Mouse (Mus musculus): ENCODE measurements around the gene Ubl7.

Gene Ubl7

DNA sequence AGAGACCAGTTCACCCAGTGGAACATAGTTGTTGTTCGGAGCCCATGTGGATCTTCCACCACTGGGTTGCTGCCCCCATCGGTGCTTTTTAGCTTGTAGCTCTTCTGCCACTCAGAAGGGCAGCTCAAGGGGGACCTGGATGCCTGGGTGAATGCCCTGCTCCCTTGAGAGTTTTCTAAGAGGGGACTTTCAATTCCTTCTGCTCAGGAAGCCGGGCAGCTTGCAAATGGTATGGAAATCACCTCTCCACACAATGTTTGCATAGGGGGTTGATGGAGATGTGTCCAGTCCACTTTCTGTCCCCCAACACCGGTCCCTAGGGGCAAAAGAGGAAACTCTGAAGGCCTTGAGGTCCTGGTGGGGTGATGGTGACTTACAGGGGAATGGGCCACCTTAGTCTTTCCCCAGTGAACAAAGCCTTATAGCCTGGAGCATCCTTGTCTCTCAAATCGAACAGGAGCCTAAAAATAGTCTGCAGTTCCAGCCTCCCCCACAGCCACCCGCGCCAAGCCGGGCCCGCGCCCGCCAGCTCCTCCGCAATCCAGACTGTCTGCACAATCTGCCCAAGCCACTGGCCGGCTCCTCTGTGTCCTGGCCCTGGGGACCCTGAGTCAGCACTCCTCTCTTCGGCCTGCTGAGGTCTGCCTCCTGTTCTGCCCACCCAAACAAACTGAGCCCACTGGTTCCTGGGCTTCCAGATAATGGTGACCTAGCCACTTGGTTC lies 56.6 kb downstream of the Ubl7 start:
- DNase-seq = peak; percentile 87 to 88

DNA sequence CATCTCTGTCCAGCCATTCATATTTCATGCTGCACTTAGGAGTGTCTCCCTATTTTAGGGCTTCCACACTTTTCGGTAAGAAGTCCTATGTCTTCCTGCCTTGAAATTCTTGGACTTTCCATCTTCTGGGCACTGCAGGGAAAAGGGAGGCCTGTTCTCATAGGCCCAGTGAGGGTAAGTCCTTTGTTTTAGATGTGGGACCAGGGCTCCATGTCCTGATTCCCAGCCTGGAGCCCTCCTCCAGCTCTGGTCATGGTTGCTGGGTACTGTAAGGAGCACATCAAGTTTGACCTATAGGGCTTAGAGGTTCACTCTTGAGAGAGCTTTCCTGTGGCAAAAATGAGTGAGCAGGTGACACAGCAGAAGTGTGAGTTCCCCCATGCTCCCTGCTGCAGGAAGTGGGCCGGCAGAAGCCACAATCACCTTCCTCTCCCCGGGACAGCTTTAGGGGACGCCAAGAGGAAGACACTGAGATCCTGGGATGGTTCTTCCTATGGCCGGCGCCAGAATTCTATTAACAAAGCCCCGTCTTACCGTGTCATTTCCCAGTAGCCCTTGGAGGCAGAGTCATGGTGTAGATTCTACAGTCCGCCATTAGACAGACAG lies 57.5 kb downstream of the Ubl7 start:
- DNase-seq = no peak

DNA sequence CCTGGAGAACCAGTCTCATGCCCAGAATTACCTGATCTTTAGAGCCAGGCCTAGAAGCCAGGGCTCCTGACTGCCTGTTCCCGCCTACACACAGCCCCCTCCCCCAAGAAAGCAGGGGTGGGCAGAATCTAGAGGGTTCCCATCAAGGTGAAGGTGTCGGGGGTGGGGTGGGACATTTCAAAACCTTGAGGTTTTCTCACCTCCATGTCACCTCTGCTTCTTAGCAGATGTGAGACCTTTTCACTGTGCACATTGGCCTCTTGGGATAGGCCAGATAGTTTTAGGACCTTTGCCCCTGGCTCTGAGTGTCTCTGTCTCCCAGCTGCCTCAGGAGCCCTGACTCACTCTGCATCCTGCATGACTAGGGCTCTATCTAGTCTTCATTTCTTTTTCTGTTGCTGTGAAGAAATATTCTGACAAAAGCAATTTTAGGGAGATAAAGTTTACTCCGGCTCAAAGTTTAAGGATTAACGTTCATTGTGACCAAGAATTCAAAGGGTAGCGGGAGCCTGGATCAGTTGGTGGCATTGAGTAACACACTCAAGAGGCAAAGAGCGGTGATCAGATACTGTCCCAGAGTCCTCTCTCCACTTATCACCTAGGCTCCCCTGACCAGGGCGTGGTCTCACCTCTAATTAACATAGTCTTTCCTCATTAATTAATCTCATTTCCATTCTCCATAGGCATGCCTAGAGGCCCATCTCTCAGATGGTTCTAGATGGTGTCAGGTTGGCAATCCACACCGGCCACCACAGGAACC lies 58.2 kb downstream of the Ubl7 start:
- no peak for DNase-seq

DNA sequence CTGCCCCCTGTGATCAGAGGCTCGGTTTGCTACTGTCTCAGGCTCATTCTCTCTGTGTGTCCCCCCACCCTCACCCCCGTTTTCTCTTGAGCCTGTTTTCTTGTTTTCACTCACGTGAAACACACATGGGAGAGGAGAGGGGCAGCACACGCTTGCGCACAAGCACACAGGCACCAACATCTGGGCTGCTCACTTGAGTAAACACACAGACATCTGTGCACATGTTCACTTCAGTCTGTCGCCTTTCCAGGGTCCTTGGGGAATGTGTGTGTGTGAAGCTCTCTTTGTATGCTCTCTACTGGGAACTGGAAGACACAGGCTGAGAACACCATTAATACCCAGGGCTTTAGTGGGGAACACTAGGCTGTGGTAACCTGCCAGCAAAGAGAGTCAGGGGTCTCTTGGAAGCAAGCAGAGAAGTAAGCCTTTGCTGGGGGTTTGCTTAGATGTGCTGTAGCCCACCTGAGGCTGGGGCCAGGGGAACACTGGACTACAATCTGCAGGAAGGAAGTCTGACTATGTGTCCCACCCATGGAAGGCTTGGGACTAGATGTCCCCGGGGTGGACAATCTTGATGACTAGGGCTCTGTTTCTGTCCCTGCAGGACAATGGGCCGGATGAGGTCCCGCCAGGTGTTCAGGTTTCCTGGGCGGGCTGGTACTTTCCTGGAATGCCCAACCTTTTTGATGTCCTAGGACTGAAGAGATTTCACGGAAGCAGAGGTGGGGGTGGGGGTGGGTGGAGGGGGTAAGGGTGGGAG lies 59.1 kb downstream of the Ubl7 start:
- DNase-seq = no peak

DNA sequence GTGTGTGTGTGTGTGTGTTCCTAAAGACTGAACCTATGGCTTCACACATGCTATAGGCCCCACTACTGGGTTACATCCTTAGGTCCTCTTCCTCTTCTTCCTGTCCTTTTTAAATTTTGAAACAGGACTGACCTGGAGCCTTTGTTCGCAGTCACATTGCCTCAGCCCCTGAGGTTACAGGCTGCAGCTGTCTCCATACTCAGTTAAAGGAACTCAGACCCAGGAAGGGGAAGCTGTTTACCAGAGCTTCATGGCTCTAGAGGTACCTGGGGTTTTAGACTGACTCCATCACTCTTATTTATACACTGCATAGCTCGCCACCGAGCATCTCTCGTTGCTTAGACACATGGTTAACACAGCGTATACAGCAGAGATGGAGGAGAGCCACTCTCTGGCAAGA lies 60.6 kb downstream of the Ubl7 start:
- DNase-seq = no peak

DNA sequence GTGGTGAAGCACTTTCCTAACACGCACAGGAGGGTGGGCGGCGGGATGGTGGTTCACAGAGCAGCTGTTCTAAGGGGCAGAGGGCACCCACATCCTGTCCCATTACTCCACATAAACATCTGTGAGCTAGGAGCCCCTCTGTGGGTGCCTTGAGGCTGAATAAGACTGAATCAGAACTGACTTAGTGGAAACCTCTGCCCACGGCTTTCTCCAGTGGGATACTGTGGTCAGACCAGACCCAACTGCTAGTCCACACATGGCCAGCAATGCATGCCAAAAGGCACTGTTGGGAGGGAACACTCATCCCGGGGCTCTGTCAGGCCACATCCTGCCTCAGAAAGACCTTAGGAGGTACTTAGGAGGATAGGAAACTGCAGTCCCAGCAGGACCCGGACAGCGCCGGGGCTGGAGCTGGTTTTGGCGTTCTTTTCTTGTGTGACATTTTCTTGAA lies 61.4 kb downstream of the Ubl7 start:
- no peak for DNase-seq

DNA sequence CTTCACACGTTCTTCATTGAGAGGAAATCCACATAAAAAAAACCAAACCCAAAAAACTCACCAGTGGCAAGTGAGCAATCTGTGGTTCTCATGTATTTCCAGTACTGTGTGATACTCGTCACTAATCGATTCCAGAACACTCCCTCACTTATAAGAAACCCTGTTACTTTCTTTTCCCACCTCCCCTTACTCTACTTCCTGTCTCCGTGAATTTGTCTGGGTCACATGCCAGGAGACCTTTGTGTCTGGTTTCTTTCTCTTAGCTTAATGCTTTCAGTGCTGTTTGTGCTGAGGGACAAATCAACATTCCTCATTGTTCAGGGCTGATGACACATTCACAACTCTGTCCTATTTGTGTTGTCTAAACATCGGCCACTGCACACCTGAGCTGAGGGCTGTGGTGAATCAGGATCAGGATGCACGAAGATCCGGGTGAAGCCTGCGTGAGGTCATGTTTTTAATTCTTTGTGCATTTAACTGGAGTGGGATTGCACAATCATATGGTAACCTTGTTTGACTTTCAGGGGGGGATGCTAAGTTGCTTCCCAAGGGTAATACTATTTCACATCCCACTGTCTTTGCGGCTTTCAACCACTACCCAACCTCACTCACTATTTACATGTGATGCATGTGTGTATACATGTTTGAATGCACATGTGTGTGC lies 62.1 kb downstream of the Ubl7 start:
- no peak for DNase-seq

DNA sequence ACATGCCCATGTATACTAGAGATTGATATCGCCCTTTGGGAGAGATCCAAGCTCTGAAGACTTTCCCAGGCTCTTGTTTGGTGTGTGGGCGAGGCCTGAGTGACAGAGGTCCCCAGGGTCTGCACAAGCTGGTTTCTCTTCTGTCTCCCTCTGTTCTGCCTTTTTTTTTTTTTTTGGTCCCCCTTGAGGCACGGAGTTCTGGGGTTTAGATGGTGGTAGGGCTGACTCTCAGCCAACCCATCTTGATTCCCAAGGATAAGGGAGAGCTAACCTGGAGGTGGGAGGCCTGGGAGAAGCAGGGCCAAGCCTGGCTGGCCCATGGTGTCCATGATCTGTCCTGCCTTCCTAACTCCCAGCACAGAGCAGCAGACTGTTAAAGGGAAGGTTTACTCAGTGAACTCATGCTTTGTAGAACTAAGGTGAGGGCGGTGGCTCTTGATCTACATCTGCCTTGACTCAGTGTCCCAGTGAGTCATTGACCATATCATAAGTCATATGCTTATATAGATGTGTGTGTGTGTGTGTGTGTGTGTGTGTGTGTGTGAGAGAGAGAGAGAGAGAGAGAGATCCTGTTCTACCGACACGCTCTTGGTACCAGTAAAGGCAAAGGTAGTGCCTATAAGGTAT lies 62.8 kb downstream of the Ubl7 start:
- no peak for DNase-seq

DNA sequence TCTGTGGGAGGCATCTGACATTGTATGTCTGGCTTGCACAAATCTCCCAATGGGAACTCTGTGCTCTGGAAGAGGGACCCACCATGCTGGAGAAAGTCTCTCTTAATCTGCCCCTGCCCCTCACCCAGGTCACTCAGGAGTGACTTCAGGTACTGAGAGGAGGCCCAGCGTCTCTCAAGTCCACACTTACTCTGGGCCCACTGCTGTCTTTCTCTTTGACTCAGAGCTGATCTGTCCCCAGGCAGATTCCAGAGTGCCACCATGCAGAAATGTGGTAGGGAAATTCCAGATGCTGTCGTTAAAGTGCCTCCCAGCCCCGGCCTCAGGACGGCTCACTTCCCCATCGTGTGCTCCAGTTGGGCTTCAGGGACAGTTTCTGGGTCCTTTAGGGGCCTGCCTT lies 63.4 kb downstream of the Ubl7 start:
- DNase-seq = no peak

DNA sequence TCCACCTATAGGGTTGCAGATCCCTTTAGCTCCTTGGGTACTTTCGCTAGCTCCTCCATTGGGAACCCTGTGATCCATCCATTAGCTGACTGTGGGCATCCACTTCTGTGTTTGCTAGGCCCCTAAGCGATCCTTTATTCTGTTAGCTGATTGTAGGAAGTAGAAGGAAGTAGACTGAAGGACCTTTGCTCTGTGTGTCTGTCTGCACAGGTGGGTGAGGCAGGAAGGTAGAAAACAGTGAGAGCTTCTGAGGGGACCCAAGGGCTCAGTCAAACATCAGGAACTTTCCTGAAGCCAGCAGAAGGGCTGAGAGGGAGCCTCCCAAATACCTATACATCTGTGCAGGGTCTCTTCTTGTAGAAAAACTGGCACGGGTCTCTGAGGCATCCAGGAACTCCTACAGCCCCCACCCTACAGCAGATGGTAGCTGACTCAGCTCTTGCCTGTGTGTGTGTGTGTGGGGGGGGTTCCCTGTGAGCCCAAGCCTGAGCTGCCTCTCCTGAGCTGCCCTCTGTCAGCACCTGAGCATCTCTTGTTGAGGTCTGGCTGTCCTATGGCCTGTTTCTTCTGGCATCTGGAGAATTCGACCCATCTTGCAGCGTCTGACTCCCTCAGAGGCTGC lies 64.5 kb downstream of the Ubl7 start:
- no peak for DNase-seq

DNA sequence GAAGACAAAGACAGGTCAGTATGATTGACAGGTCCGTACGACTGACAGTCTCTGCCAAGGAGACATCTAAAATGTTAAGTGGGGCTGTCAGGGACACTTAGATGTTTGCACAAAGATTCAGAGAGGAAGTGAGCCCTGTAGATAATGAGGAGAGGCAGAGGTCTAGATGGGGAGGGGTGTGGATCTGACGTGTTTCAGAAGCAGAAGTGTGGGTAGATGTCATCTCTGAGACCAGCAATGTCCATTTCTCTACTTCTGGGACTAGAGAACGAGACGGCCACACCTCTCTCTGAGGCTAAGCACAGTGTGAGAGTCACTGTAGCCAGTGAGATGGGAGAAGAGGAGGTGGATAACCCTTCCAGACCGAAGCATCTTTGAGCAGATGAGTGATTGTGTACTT lies 67.2 kb downstream of the Ubl7 start:
- no peak for DNase-seq

DNA sequence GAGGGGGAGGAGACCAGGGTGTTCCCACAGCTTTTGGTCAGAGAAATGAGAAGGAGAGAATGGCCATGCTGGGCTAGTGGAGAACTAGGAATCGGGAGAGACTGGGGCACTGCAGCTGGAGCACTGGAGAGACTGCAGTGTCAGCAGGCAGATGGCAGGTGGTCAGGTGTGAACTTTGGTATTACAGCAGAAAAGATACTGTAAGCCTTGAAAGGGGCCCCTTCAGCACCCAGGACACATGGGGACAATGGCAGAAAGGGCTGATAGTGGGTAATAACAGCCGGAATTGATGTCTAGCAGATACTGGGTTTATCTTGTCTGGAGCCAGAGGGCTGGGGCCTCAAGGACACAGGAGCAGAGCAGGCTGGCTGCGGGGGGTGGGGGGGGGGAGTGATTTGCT lies 68.1 kb downstream of the Ubl7 start:
- DNase-seq = no peak

All from cerebellum, postnatal 14 days (tissue).